Mouse (Mus musculus) heart, adult 11 months (tissue): ENCODE results near the gene Sema4f.

Source experiments
- DNase-seq: peaks from one replicate; pipeline ENCODE4 v3.0.0; 2022

Sema4f gene

DNA sequence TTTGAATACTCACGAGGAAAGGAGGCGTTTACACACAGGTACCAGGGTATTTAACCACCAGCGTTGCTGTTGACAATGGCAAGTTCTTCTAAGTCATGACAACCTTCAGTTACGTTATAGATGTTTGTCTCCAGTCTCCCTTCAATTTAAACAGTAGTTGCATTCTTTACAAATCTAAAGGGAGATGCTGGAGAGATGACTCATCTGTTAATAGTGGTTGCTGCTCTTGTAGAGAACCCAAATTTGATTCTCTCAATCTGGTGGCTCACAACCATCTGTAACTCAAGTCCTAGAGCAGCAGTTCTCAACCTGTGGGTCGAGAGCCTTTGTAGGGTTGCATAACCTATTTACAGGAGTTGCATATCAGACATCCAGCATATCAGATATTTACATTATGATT lies 71.1 kb downstream of the Sema4f start:
- DNase-seq, result no peak

- peak; percentile 98 for DNase-seq
Observed at GRCm38 (mm10) chr6:82863380-82863874, 76.1 kb downstream of the Sema4f start.

GRCm38 (mm10) chr6:82862475-82862874 lies 77.1 kb downstream of the Sema4f start:
- peak; percentile 96 for DNase-seq

- DNase-seq, result no peak
Observed at GRCm38 (mm10) chr6:82862042-82862441, 77.5 kb downstream of the Sema4f start.
